Mouse (Mus musculus): ENCODE measurements around the gene Amh. TPM values are rescaled to one million over a fixed set of nuclear protein-coding genes. Genes with fewer than 3 reads are reported as not detected.

Amh gene
- polyA plus RNA-seq (2014; fragmentation: Nextera tagmentation; extraction: Ambion mirVana) = 0.12 TPM in 1 of 2 replicates, not detected in the other

- ATAC-seq (ENCODE audit: insufficient number of reproducible peaks, insufficient read depth, low FRiP score, low read depth) = no peak
- peak within 1 kb of the TSS in 1 of 2 experiments; percentile 17; a peak in 1 of 4 replicates for H3K27ac ChIP-seq (replicated peaks in 1 of 2; ENCODE audit: control insufficient read depth in 1 of 2, insufficient read depth in 1 of 2, low read depth in 2 of 2, low read length in 2 of 2)
- H3K9me3 ChIP-seq (ENCODE audit: control insufficient read depth, low read length) = no peaks in the 10 kb centered on the region
- no peaks in the 10 kb centered on the region for H3K27me3 ChIP-seq (ENCODE audit: control insufficient read depth, insufficient read depth, low read length)
- H3K9ac ChIP-seq (ENCODE audit: low read length) = peak within 1 kb of the TSS; percentile 42
- WGBS = 45% methylated on average over 6 of the region's 6 CpGs
- peaks cover 30 to 48% of the 10 kb centered on the region in 2 experiments for H3K4me1 ChIP-seq (ENCODE audit: control insufficient read depth in 2 of 2, insufficient read depth in 2 of 2, low read length in 2 of 2)
- peaks cover 51% of the 10 kb centered on the region for H3K36me3 ChIP-seq (ENCODE audit: control insufficient read depth, insufficient read depth, low read length)
- H3K4me2 ChIP-seq (ENCODE audit: low read length) = no peak within 1 kb of the TSS
- no peak within 1 kb of the TSS for H3K4me3 ChIP-seq (ENCODE audit: control insufficient read depth in 1 of 2, insufficient read depth in 1 of 2, low read depth in 1 of 2, low read length in 2 of 2)
Measured at GRCm38 (mm10) chr10:80804916-80805315, at the start of gene Amh. TSS of gene Amh (plus strand) at chr10:80805243.

GRCm38 (mm10) chr10:80755291-80756015 lies 49.6 kb upstream of the Amh start:
- Histone ChIP-seq H3K27me3 (ENCODE audit: control insufficient read depth, insufficient read depth, low read length) (no peaks in the 10 kb centered on the region), H3K4me3 (ENCODE audit: control insufficient read depth in 1 of 2, insufficient read depth in 1 of 2, low read depth in 1 of 2, low read length in 2 of 2) (peak overlapping the region; percentile 93 to 99), H3K4me2 (ENCODE audit: low read length) (peak overlapping the region; percentile 90), H3K27ac (replicated peaks in 1 of 2; ENCODE audit: control insufficient read depth in 1 of 2, insufficient read depth in 1 of 2, low read depth in 2 of 2, low read length in 2 of 2) (peak overlapping the region; percentile 55 to 87; a peak in 3 of 4 replicates), H3K9me3 (ENCODE audit: control insufficient read depth, low read length) (no peaks in the 10 kb centered on the region), H3K36me3 (ENCODE audit: control insufficient read depth, insufficient read depth, low read length) (no peaks in the 10 kb centered on the region), H3K9ac (ENCODE audit: low read length) (peak overlapping the region; percentile 98), H3K4me1 (ENCODE audit: control insufficient read depth in 2 of 2, insufficient read depth in 2 of 2, low read length in 2 of 2) (peaks cover 44 to 63% of the 10 kb centered on the region in 2 experiments)
- WGBS = under 1% methylated on average over 74 of the region's 75 CpGs
- no peak for ATAC-seq (ENCODE audit: insufficient number of reproducible peaks, insufficient read depth, low FRiP score, low read depth)

GRCm38 (mm10) chr10:80756099-80756498 lies 48.9 kb upstream of the Amh start:
- Histone ChIP-seq H3K9ac (ENCODE audit: low read length) (peak overlapping the region; percentile 98), H3K27ac (replicated peaks in 1 of 2; ENCODE audit: control insufficient read depth in 1 of 2, insufficient read depth in 1 of 2, low read depth in 2 of 2, low read length in 2 of 2) (peak overlapping the region; percentile 9 to 87; a peak in 2 of 4 replicates), H3K4me3 (ENCODE audit: control insufficient read depth in 1 of 2, insufficient read depth in 1 of 2, low read depth in 1 of 2, low read length in 2 of 2) (peak overlapping the region; percentile 93 to 99), H3K4me1 (ENCODE audit: control insufficient read depth in 2 of 2, insufficient read depth in 2 of 2, low read length in 2 of 2) (peaks cover 47 to 69% of the 10 kb centered on the region in 2 experiments), H3K36me3 (ENCODE audit: control insufficient read depth, insufficient read depth, low read length) (no peaks in the 10 kb centered on the region), H3K27me3 (ENCODE audit: control insufficient read depth, insufficient read depth, low read length) (no peaks in the 10 kb centered on the region), H3K9me3 (ENCODE audit: control insufficient read depth, low read length) (no peaks in the 10 kb centered on the region), H3K4me2 (ENCODE audit: low read length) (peak overlapping the region; percentile 90)
- ATAC-seq (ENCODE audit: insufficient number of reproducible peaks, insufficient read depth, low FRiP score, low read depth) = no peak
- 8% methylated on average over 3 of the region's 3 CpGs for WGBS

GRCm38 (mm10) chr10:80756509-80756908 lies 48.5 kb upstream of the Amh start:
- peaks cover 46 to 71% of the 10 kb centered on the region in 2 experiments for H3K4me1 ChIP-seq (ENCODE audit: control insufficient read depth in 2 of 2, insufficient read depth in 2 of 2, low read length in 2 of 2)
- WGBS = 52% methylated on average over 2 of the region's 2 CpGs
- H3K4me2 ChIP-seq (ENCODE audit: low read length) = peak overlapping the region; percentile 90
- no peaks in the 10 kb centered on the region for H3K36me3 ChIP-seq (ENCODE audit: control insufficient read depth, insufficient read depth, low read length)
- peak overlapping the region; percentile 93 to 99 for H3K4me3 ChIP-seq (ENCODE audit: control insufficient read depth in 1 of 2, insufficient read depth in 1 of 2, low read depth in 1 of 2, low read length in 2 of 2)
- ATAC-seq (ENCODE audit: insufficient number of reproducible peaks, insufficient read depth, low FRiP score, low read depth) = no peak
- H3K27ac ChIP-seq (replicated peaks in 1 of 2; ENCODE audit: control insufficient read depth in 1 of 2, insufficient read depth in 1 of 2, low read depth in 2 of 2, low read length in 2 of 2) = peak overlapping the region in 1 of 2 experiments; percentile 87; a peak in 2 of 4 replicates
- H3K27me3 ChIP-seq (ENCODE audit: control insufficient read depth, insufficient read depth, low read length) = no peaks in the 10 kb centered on the region
- H3K9me3 ChIP-seq (ENCODE audit: control insufficient read depth, low read length) = no peaks in the 10 kb centered on the region
- H3K9ac ChIP-seq (ENCODE audit: low read length) = peak overlapping the region; percentile 98

- Histone ChIP-seq H3K9ac (ENCODE audit: low read length) (peak overlapping the region; percentile 98), H3K4me1 (ENCODE audit: control insufficient read depth in 2 of 2, insufficient read depth in 2 of 2, low read length in 2 of 2) (peaks cover 49 to 72% of the 10 kb centered on the region in 2 experiments), H3K27ac (replicated peaks in 1 of 2; ENCODE audit: control insufficient read depth in 1 of 2, insufficient read depth in 1 of 2, low read depth in 2 of 2, low read length in 2 of 2) (peak overlapping the region; percentile 26 to 87; a peak in 3 of 4 replicates), H3K9me3 (ENCODE audit: control insufficient read depth, low read length) (no peaks in the 10 kb centered on the region), H3K4me3 (ENCODE audit: control insufficient read depth in 1 of 2, insufficient read depth in 1 of 2, low read depth in 1 of 2, low read length in 2 of 2) (peak overlapping the region; percentile 93 to 99; a peak in 3 of 4 replicates), H3K36me3 (ENCODE audit: control insufficient read depth, insufficient read depth, low read length) (no peaks in the 10 kb centered on the region), H3K27me3 (ENCODE audit: control insufficient read depth, insufficient read depth, low read length) (no peaks in the 10 kb centered on the region), H3K4me2 (ENCODE audit: low read length) (peak overlapping the region; percentile 90)
- no peak for ATAC-seq (ENCODE audit: insufficient number of reproducible peaks, insufficient read depth, low FRiP score, low read depth)
- WGBS = 45% methylated on average over 4 of the region's 4 CpGs
Measured at GRCm38 (mm10) chr10:80756967-80757366, 48.1 kb upstream of the Amh start.

- no peaks in the 10 kb centered on the region for H3K9me3 ChIP-seq (ENCODE audit: control insufficient read depth, low read length)
- peaks cover 43 to 64% of the 10 kb centered on the region in 2 experiments for H3K4me1 ChIP-seq (ENCODE audit: control insufficient read depth in 2 of 2, insufficient read depth in 2 of 2, low read length in 2 of 2)
Measured at GRCm38 (mm10) chr10:80757717-80758116, 47.3 kb upstream of the Amh start.

GRCm38 (mm10) chr10:80758651-80759050 lies 46.4 kb upstream of the Amh start:
- H3K9ac ChIP-seq (ENCODE audit: low read length) = peak overlapping the region; percentile 98; the same call in 1 of the 2 replicates
- no peaks in the 10 kb centered on the region for H3K27me3 ChIP-seq (ENCODE audit: control insufficient read depth, insufficient read depth, low read length)
- H3K4me3 ChIP-seq (ENCODE audit: control insufficient read depth in 1 of 2, insufficient read depth in 1 of 2, low read depth in 1 of 2, low read length in 2 of 2) = no peak overlapping the region
- H3K36me3 ChIP-seq (ENCODE audit: control insufficient read depth, insufficient read depth, low read length) = no peaks in the 10 kb centered on the region
- H3K9me3 ChIP-seq (ENCODE audit: control insufficient read depth, low read length) = no peaks in the 10 kb centered on the region
- ATAC-seq (ENCODE audit: insufficient number of reproducible peaks, insufficient read depth, low FRiP score, low read depth) = no peak
- H3K4me2 ChIP-seq (ENCODE audit: low read length) = peak overlapping the region; percentile 90; the same call in 1 of the 2 replicates
- peak overlapping the region; percentile 15 to 87; a peak in 2 of 4 replicates for H3K27ac ChIP-seq (replicated peaks in 1 of 2; ENCODE audit: control insufficient read depth in 1 of 2, insufficient read depth in 1 of 2, low read depth in 2 of 2, low read length in 2 of 2)
- H3K4me1 ChIP-seq (ENCODE audit: control insufficient read depth in 2 of 2, insufficient read depth in 2 of 2, low read length in 2 of 2) = peaks cover 43 to 62% of the 10 kb centered on the region in 2 experiments
- 52% methylated on average over 7 of the region's 7 CpGs for WGBS

More at GRCm38 (mm10) chr10:80757717-80758116, 47.3 kb upstream of the Amh start:
- H3K4me2 ChIP-seq (ENCODE audit: low read length) = peak overlapping the region; percentile 90; the same call in 1 of the 2 replicates
- WGBS = 20% methylated on average over 5 of the region's 5 CpGs
- H3K27me3 ChIP-seq (ENCODE audit: control insufficient read depth, insufficient read depth, low read length) = no peaks in the 10 kb centered on the region
- H3K36me3 ChIP-seq (ENCODE audit: control insufficient read depth, insufficient read depth, low read length) = no peaks in the 10 kb centered on the region
- H3K4me3 ChIP-seq (ENCODE audit: control insufficient read depth in 1 of 2, insufficient read depth in 1 of 2, low read depth in 1 of 2, low read length in 2 of 2) = no peak overlapping the region
- peak overlapping the region; percentile 53 to 87 for H3K27ac ChIP-seq (replicated peaks in 1 of 2; ENCODE audit: control insufficient read depth in 1 of 2, insufficient read depth in 1 of 2, low read depth in 2 of 2, low read length in 2 of 2)
- H3K9ac ChIP-seq (ENCODE audit: low read length) = peak overlapping the region; percentile 98
- ATAC-seq (ENCODE audit: insufficient number of reproducible peaks, insufficient read depth, low FRiP score, low read depth) = peak; percentile 45; the same call in 1 of the 2 replicates
